Mouse (Mus musculus) midbrain, embryonic 16.5 days (tissue): ENCODE measurements around the gene Nkiras2. TPM values are rescaled to one million over a fixed set of nuclear protein-coding genes. Genes with fewer than 3 reads are reported as not detected.

Experiments
- ATAC-seq: fragments of 200-750 bp; cut with Nextera tagmentation; 2 replicates; pipeline ENCODE4 v1.8.0; 2017; ENCODE audit warnings: moderate TSS enrichment
- H3K27ac ChIP-seq: fragments of 300-500 bp; sonication (generic); 2 replicates; pipeline ENCODE4 v1.5.1; 2014; ENCODE audit warnings: mild to moderate bottlenecking, low read length, mixed read lengths
- H3K27me3 ChIP-seq: fragments of 300-500 bp; sonication (generic); 2 replicates; pipeline ENCODE4 v1.6.1; 2014; ENCODE audit warnings: low read depth, low read length, mixed read lengths; ENCODE audit not compliant: control insufficient read depth, insufficient read depth
- H3K36me3 ChIP-seq: fragments of 300-500 bp; sonication (generic); 2 replicates; pipeline ENCODE4 v1.6.1; 2014; ENCODE audit warnings: mild to moderate bottlenecking, low read length, moderate library complexity, mixed read lengths; ENCODE audit not compliant: control insufficient read depth, insufficient read depth
- H3K4me1 ChIP-seq: fragments of 300-500 bp; sonication (generic); 2 replicates; pipeline ENCODE4 v1.6.1; 2014; ENCODE audit warnings: mild to moderate bottlenecking, low read length, mixed read lengths; ENCODE audit not compliant: control insufficient read depth, insufficient read depth
- H3K4me2 ChIP-seq: fragments of 300-500 bp; sonication (generic); 2 replicates; pipeline ENCODE4 v1.6.1; 2014; ENCODE audit warnings: mild to moderate bottlenecking, low read length, mixed read lengths
- H3K4me3 ChIP-seq: fragments of 300-500 bp; sonication (generic); 2 replicates; pipeline ENCODE4 v1.5.1; 2014; ENCODE audit warnings: low read depth, mild to moderate bottlenecking, low read length, moderate library complexity, mixed read lengths
- H3K9ac ChIP-seq: fragments of 300-500 bp; sonication (generic); 2 replicates; pipeline ENCODE4 v1.6.1; 2014; ENCODE audit warnings: low read depth, low read length, mixed read lengths
- H3K9me3 ChIP-seq: fragments of 300-500 bp; sonication (generic); replicated peaks from 2 replicates; pipeline ENCODE4 v1.6.1; 2014; ENCODE audit warnings: mild to moderate bottlenecking, low read length, mixed read lengths; ENCODE audit not compliant: control insufficient read depth, poor library complexity, severe bottlenecking
- WGBS: fragments of 180-500 bp; shearing (Covaris S2); extraction: QIAGEN DNeasy Blood & Tissue Kit; methylation state at CpG from one replicate; pipeline ENCODE4 v1.1.7; 2014; 5-methylcytosine and 5-hydroxymethylcytosine counted together
- polyA plus RNA-seq: library from polyadenylated mRNA; unstranded; fragments of >200 nt; fragmentation: Nextera tagmentation; extraction: Ambion mirVana; gene quantifications from 2 replicates; pipeline ENCODE4 v1.2.1, GENCODE M21; 2015

Gene Nkiras2
- polyA plus RNA-seq, 1 experiment from 2014 or later = 97.7 TPM

- Histone ChIP-seq H3K36me3 (peaks cover 42% of the 10 kb centered on the region), H3K27ac (no peak overlapping the region), H3K4me2 (no peak overlapping the region), H3K4me1 (no peaks in the 10 kb centered on the region), H3K4me3 (no peak overlapping the region), H3K27me3 (no peaks in the 10 kb centered on the region), H3K9ac (no peak overlapping the region), H3K9me3 (no peaks in the 10 kb centered on the region)
- ATAC-seq = no peak
- 88% methylated on average over 11 of the region's 11 CpGs for WGBS
Observed at GRCm38 (mm10) chr11:100592346-100593046, 26.5 kb upstream of the Nkiras2 start.

- no peak overlapping the region for H3K4me2 ChIP-seq
- H3K36me3 ChIP-seq = peaks cover 45% of the 10 kb centered on the region
- no peaks in the 10 kb centered on the region for H3K4me1 ChIP-seq
- no peaks in the 10 kb centered on the region for H3K9me3 ChIP-seq
- no peak overlapping the region for H3K4me3 ChIP-seq
- H3K27ac ChIP-seq = no peak overlapping the region
- WGBS = 94% methylated on average over 7 of the region's 7 CpGs
- H3K9ac ChIP-seq = no peak overlapping the region
- ATAC-seq = no peak
- no peaks in the 10 kb centered on the region for H3K27me3 ChIP-seq
Observed at GRCm38 (mm10) chr11:100594608-100595007, 24.4 kb upstream of the Nkiras2 start.

GRCm38 (mm10) chr11:100595533-100595932 lies 23.5 kb upstream of the Nkiras2 start:
- Histone ChIP-seq H3K4me3 (no peak overlapping the region), H3K4me1 (no peaks in the 10 kb centered on the region), H3K9ac (no peak overlapping the region), H3K9me3 (no peaks in the 10 kb centered on the region), H3K4me2 (no peak overlapping the region), H3K36me3 (peaks cover 39% of the 10 kb centered on the region), H3K27me3 (no peaks in the 10 kb centered on the region), H3K27ac (no peak overlapping the region)
- 90% methylated on average over 4 of the region's 4 CpGs for WGBS
- ATAC-seq = no peak

GRCm38 (mm10) chr11:100598074-100598473 lies 21.0 kb upstream of the Nkiras2 start:
- Histone ChIP-seq H3K4me1 (no peaks in the 10 kb centered on the region), H3K36me3 (peaks cover 23% of the 10 kb centered on the region), H3K9me3 (no peaks in the 10 kb centered on the region), H3K27ac (no peak overlapping the region), H3K4me3 (no peak overlapping the region), H3K4me2 (no peak overlapping the region), H3K27me3 (no peaks in the 10 kb centered on the region), H3K9ac (no peak overlapping the region)
- 89% methylated on average over 4 of the region's 4 CpGs for WGBS
- ATAC-seq = no peak

GRCm38 (mm10) chr11:100601372-100601771 lies 17.7 kb upstream of the Nkiras2 start:
- H3K9ac ChIP-seq = no peak overlapping the region
- no peak overlapping the region for H3K4me2 ChIP-seq
- H3K27me3 ChIP-seq = no peaks in the 10 kb centered on the region
- H3K4me3 ChIP-seq = no peak overlapping the region
- H3K36me3 ChIP-seq = peaks cover 21% of the 10 kb centered on the region
- no peak for ATAC-seq
- WGBS = 94% methylated on average over 3 of the region's 3 CpGs
- no peaks in the 10 kb centered on the region for H3K9me3 ChIP-seq
- H3K27ac ChIP-seq = no peak overlapping the region
- H3K4me1 ChIP-seq = 0 out of 2 replicates have a peak, but pooled peaks cover 6% of the 10 kb centered on the region

GRCm38 (mm10) chr11:100603155-100603554 lies 15.9 kb upstream of the Nkiras2 start:
- Histone ChIP-seq H3K4me3 (no peak overlapping the region), H3K4me2 (no peak overlapping the region), H3K4me1 (0 out of 2 replicates have a peak, but pooled peaks cover 6% of the 10 kb centered on the region), H3K36me3 (peaks cover 5% of the 10 kb centered on the region), H3K9me3 (no peaks in the 10 kb centered on the region), H3K27me3 (no peaks in the 10 kb centered on the region), H3K27ac (no peak overlapping the region), H3K9ac (no peak overlapping the region)
- 93% methylated on average over 9 of the region's 9 CpGs for WGBS
- ATAC-seq = no peak

GRCm38 (mm10) chr11:100603813-100604212 lies 15.2 kb upstream of the Nkiras2 start:
- WGBS = 69% methylated on average over 8 of the region's 8 CpGs

GRCm38 (mm10) chr11:100604321-100605005 lies 14.6 kb upstream of the Nkiras2 start:
- Histone ChIP-seq H3K9me3 (no peaks in the 10 kb centered on the region), H3K9ac (no peak overlapping the region), H3K27me3 (no peaks in the 10 kb centered on the region), H3K36me3 (no peaks in the 10 kb centered on the region; the same call in 1 of the 2 replicates), H3K4me1 (0 out of 2 replicates have a peak, but pooled peaks cover 6% of the 10 kb centered on the region), H3K4me3 (no peak overlapping the region), H3K4me2 (no peak overlapping the region), H3K27ac (peak overlapping the region; percentile 4; the same call in 1 of the 2 replicates)
- no peak for ATAC-seq
- WGBS = 79% methylated on average over 4 of the region's 4 CpGs

More at GRCm38 (mm10) chr11:100603813-100604212, 15.2 kb upstream of the Nkiras2 start:
- H3K27ac ChIP-seq = no peak overlapping the region
- H3K4me1 ChIP-seq = 0 out of 2 replicates have a peak, but pooled peaks cover 6% of the 10 kb centered on the region
- H3K4me2 ChIP-seq = no peak overlapping the region
- H3K27me3 ChIP-seq = no peaks in the 10 kb centered on the region
- peaks cover 4% of the 10 kb centered on the region for H3K36me3 ChIP-seq
- H3K9me3 ChIP-seq = no peaks in the 10 kb centered on the region
- no peak overlapping the region for H3K4me3 ChIP-seq
- no peak for ATAC-seq
- no peak overlapping the region for H3K9ac ChIP-seq

GRCm38 (mm10) chr11:100605451-100605850 lies 13.6 kb upstream of the Nkiras2 start:
- no peaks in the 10 kb centered on the region for H3K36me3 ChIP-seq
- 79% methylated on average over 10 of the region's 10 CpGs for WGBS
- no peak overlapping the region for H3K4me3 ChIP-seq
- no peaks in the 10 kb centered on the region for H3K27me3 ChIP-seq
- no peak overlapping the region for H3K9ac ChIP-seq
- H3K4me1 ChIP-seq = peaks cover 8% of the 10 kb centered on the region; the same call in 1 of the 2 replicates
- ATAC-seq = no peak
- H3K4me2 ChIP-seq = no peak overlapping the region
- no peaks in the 10 kb centered on the region for H3K9me3 ChIP-seq
- H3K27ac ChIP-seq = no peak overlapping the region
